Mouse (Mus musculus): Measurements from ENCODE around the gene Shisal2a. TPM values are rescaled to one million over a fixed set of nuclear protein-coding genes. Genes with fewer than 3 reads are reported as not detected.

Shisal2a gene
- total and polyA plus RNA-seq, 3 experiments: not detected

DNA sequence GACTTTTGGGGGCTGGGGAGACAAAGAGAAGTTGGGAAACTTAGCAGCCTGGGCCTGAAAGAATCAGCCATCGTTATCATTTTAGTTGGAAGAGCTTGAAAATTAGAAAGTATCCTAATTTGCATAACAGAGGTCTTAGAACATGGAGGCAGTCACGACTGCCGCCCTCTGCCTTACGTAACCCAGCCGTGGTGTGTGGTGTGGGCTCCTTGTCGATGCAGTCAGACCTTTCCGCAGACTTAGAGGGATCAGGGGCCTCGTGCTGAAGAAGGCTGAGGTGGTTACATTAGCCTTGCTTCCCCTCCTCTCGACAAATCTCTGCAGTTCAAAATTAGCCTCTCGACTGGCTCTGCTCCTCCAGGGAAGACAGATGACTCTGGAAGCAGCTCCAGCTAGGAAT, 44.3 kb downstream of the Shisal2a start:
- Histone ChIP-seq H3K4me2 (ENCODE audit: insufficient read depth, low read depth, poor library complexity, severe bottlenecking) (no peak overlapping the region), H3K4me1 (ENCODE audit: control insufficient read depth in 1 of 2, insufficient read depth in 2 of 2) (peaks cover 0 to 1% of the 10 kb centered on the region in 2 experiments; a peak in 1 of 4 replicates), H3K4me3 (replicated peaks in 1 of 3; ENCODE audit: low read depth in 2 of 3, low read length in 2 of 3, poor library complexity in 1 of 3) (no peak overlapping the region), H3K36me3 (replicated peaks in 1 of 2; ENCODE audit: control insufficient read depth in 1 of 2, insufficient read depth in 1 of 2, low read length in 1 of 2) (peaks cover 21 to 70% of the 10 kb centered on the region in 2 experiments), H3K79me2 (replicated peaks; ENCODE audit: control insufficient read depth, extremely low read depth, insufficient read depth, poor library complexity, severe bottlenecking) (no peaks in the 10 kb centered on the region), H3K27me3 (replicated peaks) (no peaks in the 10 kb centered on the region), H3K9ac (ENCODE audit: insufficient read depth, low read depth) (no peak overlapping the region), H3K9me3 (replicated peaks; ENCODE audit: low read length) (no peaks in the 10 kb centered on the region), H3K27ac (ENCODE audit: insufficient read depth, low read depth) (no peak overlapping the region)
- TF ChIP-seq SMC3 (IDR thresholded peaks at IDR 0.05; ENCODE audit: low read depth, low read length) (no peak), ZKSCAN1 (IDR thresholded peaks at IDR 0.05; ENCODE audit: borderline replicate concordance, low read depth, low read length) (no peak), TBP (conservative IDR thresholded peaks at IDR 0.05; ENCODE audit: low read depth, low read length) (no peak), CTCF (conservative IDR thresholded peaks at IDR 0.05 in 1 of 2, IDR thresholded peaks at IDR 0.05 in 1 of 2; ENCODE audit: low read depth in 2 of 2, low read length in 2 of 2) (no peak), BHLHE40 (IDR thresholded peaks at IDR 0.05; ENCODE audit: low read depth, low read length) (no peak), CHD1 (IDR thresholded peaks at IDR 0.05; ENCODE audit: low read depth, low read length) (no peak), POLR2AphosphoS2 (IDR thresholded peaks at IDR 0.05; ENCODE audit: low read depth, low read length) (no peak), ZC3H11A (IDR thresholded peaks at IDR 0.05; ENCODE audit: low read depth, low read length) (no peak), UBTF (IDR thresholded peaks at IDR 0.05; ENCODE audit: low read depth, low read length) (no peak), ELF1 (IDR thresholded peaks at IDR 0.05; ENCODE audit: low read depth, low read length) (no peak), MEF2A (IDR thresholded peaks at IDR 0.05; ENCODE audit: borderline replicate concordance, low read depth, low read length) (no peak), GABPA (IDR thresholded peaks at IDR 0.05; ENCODE audit: insufficient replicate concordance, low read depth, low read length) (no peak), CHD2 (IDR thresholded peaks at IDR 0.05; ENCODE audit: low read length) (no peak), TCF12 (IDR thresholded peaks at IDR 0.05; ENCODE audit: low read depth, low read length) (no peak), HCFC1 (IDR thresholded peaks at IDR 0.05; ENCODE audit: low read depth, low read length) (no peak), RAD21 (IDR thresholded peaks at IDR 0.05; ENCODE audit: low read depth, low read length) (no peak), ETS1 (conservative IDR thresholded peaks at IDR 0.05; ENCODE audit: low read depth, low read length) (no peak), E2F4 (IDR thresholded peaks at IDR 0.05; ENCODE audit: insufficient replicate concordance, low read depth, low read length) (no peak), MAZ (IDR thresholded peaks at IDR 0.05; ENCODE audit: low read depth, low read length) (no peak)
- in situ Hi-C loops (cut with MboI; ENCODE audit: low pct_ligation_motif_present, low pct_unique_long_range_greater_than_20kb, low sequenced_read_pairs): loop anchor here (25.0 kb wide), 1 partner anchor 223 kb away; no protein-coding TSS in a partner anchor
- no peak for DNase-seq (ENCODE audit: extremely low read depth)
- dilution Hi-C loops (cut with MboI; ENCODE audit: extremely low pct_ligation_motif_present, extremely low pct_unique_long_range_greater_than_20kb, low sequenced_read_pairs): no loop called here

DNA sequence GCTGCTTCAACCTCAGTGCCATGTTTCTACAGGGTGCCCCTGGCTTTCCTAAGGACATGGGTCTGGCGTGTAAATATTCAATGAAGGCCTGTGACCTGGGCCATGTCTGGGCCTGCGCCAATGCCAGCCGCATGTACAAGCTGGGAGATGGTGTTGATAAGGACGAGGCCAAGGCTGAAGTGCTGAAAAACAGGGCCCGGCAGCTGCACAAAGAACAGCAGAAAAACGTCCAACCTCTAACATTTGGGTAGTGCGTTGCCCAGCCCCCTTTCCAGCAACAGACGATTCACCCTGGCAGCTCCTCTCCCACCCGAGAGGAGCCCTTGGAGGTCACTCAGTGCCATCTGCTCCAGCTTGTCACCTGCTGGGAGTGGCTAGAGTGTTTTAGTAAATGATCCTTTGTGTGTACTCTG, 44.8 kb downstream of the Shisal2a start:
- dilution Hi-C loops (cut with MboI; ENCODE audit: extremely low pct_ligation_motif_present, extremely low pct_unique_long_range_greater_than_20kb, low sequenced_read_pairs) (no loop called here), in situ Hi-C loops (cut with MboI; ENCODE audit: low pct_ligation_motif_present, low pct_unique_long_range_greater_than_20kb, low sequenced_read_pairs) (loop anchor here (25.0 kb wide), 1 partner anchor 224 kb away; no protein-coding TSS in a partner anchor)
- peaks cover 24 to 73% of the 10 kb centered on the region in 2 experiments for H3K36me3 ChIP-seq (replicated peaks in 1 of 2; ENCODE audit: control insufficient read depth in 1 of 2, insufficient read depth in 1 of 2, low read length in 1 of 2)
- H3K27me3 ChIP-seq (replicated peaks): no peaks in the 10 kb centered on the region
- peaks cover 0 to 4% of the 10 kb centered on the region in 2 experiments; a peak in 1 of 4 replicates for H3K4me1 ChIP-seq (ENCODE audit: control insufficient read depth in 1 of 2, insufficient read depth in 2 of 2)
- no peaks in the 10 kb centered on the region for H3K9me3 ChIP-seq (replicated peaks; ENCODE audit: low read length)
- no peak overlapping the region for H3K4me2 ChIP-seq (ENCODE audit: insufficient read depth, low read depth, poor library complexity, severe bottlenecking)
- no peak overlapping the region for H3K9ac ChIP-seq (ENCODE audit: insufficient read depth, low read depth)
- no peak for DNase-seq (ENCODE audit: extremely low read depth)
- H3K27ac ChIP-seq (ENCODE audit: insufficient read depth, low read depth): no peak overlapping the region
- TF ChIP-seq NRF1 (IDR thresholded peaks at IDR 0.05; ENCODE audit: low read depth, low read length) (no peak), CHD1 (IDR thresholded peaks at IDR 0.05; ENCODE audit: low read depth, low read length) (no peak), JUN (IDR thresholded peaks at IDR 0.05; ENCODE audit: insufficient read depth, low read depth, low read length) (no peak), NELFE (IDR thresholded peaks at IDR 0.05; ENCODE audit: low read depth, low read length) (no peak)
- H3K79me2 ChIP-seq (replicated peaks; ENCODE audit: control insufficient read depth, extremely low read depth, insufficient read depth, poor library complexity, severe bottlenecking): no peaks in the 10 kb centered on the region
- no peak overlapping the region for H3K4me3 ChIP-seq (replicated peaks in 1 of 3; ENCODE audit: low read depth in 2 of 3, low read length in 2 of 3, poor library complexity in 1 of 3)

All from CH12.LX (cell line).